Mouse (Mus musculus) limb, embryonic 11.5 days (tissue): ENCODE measurements around the gene Gm47289. TPM values are rescaled to one million over a fixed set of nuclear protein-coding genes. Genes with fewer than 3 reads are reported as not detected.

Experiments
- ATAC-seq: fragments of 200-750 bp; cut with Nextera tagmentation; 2 replicates; pipeline ENCODE4 v1.8.0; 2017; ENCODE audit warnings: low read depth; ENCODE audit not compliant: insufficient number of reproducible peaks, low FRiP score, low TSS enrichment
- DNase-seq: peaks from one replicate; pipeline ENCODE4 v3.0.0-alpha.2; 2015; ENCODE audit warnings: low spot score
- H3K27ac ChIP-seq: fragments of 300-500 bp; sonication (generic); replicated peaks from 2 replicates; pipeline ENCODE4 v1.5.1; 2014; ENCODE audit warnings: low read depth, mild to moderate bottlenecking, low read length
- H3K27me3 ChIP-seq: fragments of 300-500 bp; sonication (generic); 2 replicates; pipeline ENCODE4 v1.6.1; 2014; ENCODE audit warnings: mild to moderate bottlenecking, low read length, mixed read lengths; ENCODE audit not compliant: control insufficient read depth, insufficient read depth
- H3K36me3 ChIP-seq: fragments of 300-500 bp; sonication (generic); 2 replicates; pipeline ENCODE4 v1.6.1; 2014; ENCODE audit warnings: mild to moderate bottlenecking, low read length, moderate library complexity, mixed read lengths; ENCODE audit not compliant: control insufficient read depth, insufficient read depth
- H3K4me1 ChIP-seq: fragments of 300-500 bp; sonication (generic); 2 replicates; pipeline ENCODE4 v1.6.1; 2014; ENCODE audit warnings: low read length, mixed read lengths; ENCODE audit not compliant: control insufficient read depth, insufficient read depth
- H3K4me2 ChIP-seq: fragments of 300-500 bp; sonication (generic); 2 replicates; pipeline ENCODE4 v1.6.1; 2014; ENCODE audit warnings: low read depth, mild to moderate bottlenecking, moderate library complexity; ENCODE audit not compliant: severe bottlenecking
- H3K4me3 ChIP-seq: fragments of 300-500 bp; sonication (generic); 2 replicates; pipeline ENCODE4 v1.5.1; 2014; ENCODE audit warnings: low read depth, low read length
- H3K9ac ChIP-seq: fragments of 300-500 bp; sonication (generic); 2 replicates; pipeline ENCODE4 v1.6.1; 2014; ENCODE audit warnings: mild to moderate bottlenecking, low read length
- H3K9me3 ChIP-seq: fragments of 300-500 bp; sonication (generic); 2 replicates; pipeline ENCODE4 v1.6.1; 2016; ENCODE audit warnings: low read length; ENCODE audit not compliant: control insufficient read depth
- WGBS: fragments of 180-500 bp; shearing (Covaris S2); extraction: QIAGEN DNeasy Blood & Tissue Kit; methylation state at CpG from one replicate; pipeline ENCODE4 v1.1.7; 2014; 5-methylcytosine and 5-hydroxymethylcytosine counted together
- polyA plus RNA-seq: library from polyadenylated mRNA; unstranded; fragments of >200 nt; fragmentation: Nextera tagmentation; extraction: Ambion mirVana; gene quantifications from 2 replicates; pipeline ENCODE4 v1.2.1, GENCODE M21; 2014

Gm47289 gene
- polyA plus RNA-seq, 1 experiment from 2014 or later: not detected

GRCm38 (mm10) chr9:119151751-119152150 lies 7.2 kb upstream of the Gm47289 start:
- Histone ChIP-seq H3K4me1 (no peaks in the 10 kb centered on the region), H3K4me3 (no peak overlapping the region), H3K4me2 (no peak overlapping the region), H3K27me3 (0 out of 2 replicates have a peak, but pooled peaks cover 6% of the 10 kb centered on the region), H3K27ac (no peak overlapping the region), H3K9ac (no peak overlapping the region), H3K9me3 (no peaks in the 10 kb centered on the region), H3K36me3 (no peaks in the 10 kb centered on the region)
- no peak for ATAC-seq
- WGBS: 84% methylated on average over 2 of the region's 2 CpGs
- DNase-seq: no peak

- no peak for DNase-seq
- WGBS: 79% methylated on average over 8 of the region's 8 CpGs
- Histone ChIP-seq H3K9me3 (no peaks in the 10 kb centered on the region), H3K27ac (no peak overlapping the region), H3K9ac (no peak overlapping the region), H3K27me3 (0 out of 2 replicates have a peak, but pooled peaks cover 6% of the 10 kb centered on the region), H3K36me3 (no peaks in the 10 kb centered on the region), H3K4me2 (no peak overlapping the region), H3K4me3 (no peak overlapping the region), H3K4me1 (no peaks in the 10 kb centered on the region)
- no peak for ATAC-seq
Observed at GRCm38 (mm10) chr9:119155416-119155815, 3.5 kb upstream of the Gm47289 start.

GRCm38 (mm10) chr9:119155826-119156225 lies 3.1 kb upstream of the Gm47289 start:
- ATAC-seq: no peak
- H3K4me1 ChIP-seq: no peaks in the 10 kb centered on the region
- no peaks in the 10 kb centered on the region for H3K36me3 ChIP-seq
- H3K27me3 ChIP-seq: 0 out of 2 replicates have a peak, but pooled peaks cover 6% of the 10 kb centered on the region
- DNase-seq: no peak
- WGBS: 54% methylated on average over 7 of the region's 7 CpGs
- no peak overlapping the region for H3K27ac ChIP-seq
- H3K9me3 ChIP-seq: no peaks in the 10 kb centered on the region
- no peak overlapping the region for H3K4me3 ChIP-seq
- H3K9ac ChIP-seq: no peak overlapping the region
- H3K4me2 ChIP-seq: no peak overlapping the region

- 1% methylated on average over 65 of the region's 65 CpGs for WGBS
Observed at GRCm38 (mm10) chr9:119156278-119157201, 2.4 kb upstream of the Gm47289 start, which contains the start of gene Acaa1b. Gene Acaa1b (minus strand): TSS chr9:119157093.

GRCm38 (mm10) chr9:119160689-119161088 lies 1.7 kb downstream of the Gm47289 start:
- H3K27me3 ChIP-seq: 0 out of 2 replicates have a peak, but pooled peaks cover 4% of the 10 kb centered on the region
- H3K27ac ChIP-seq: no peak overlapping the region
- no peak overlapping the region for H3K9ac ChIP-seq
- H3K4me2 ChIP-seq: no peak overlapping the region
- no peaks in the 10 kb centered on the region for H3K36me3 ChIP-seq
- WGBS: 88% methylated on average over 3 of the region's 3 CpGs
- no peak for DNase-seq
- no peak overlapping the region for H3K4me3 ChIP-seq
- ATAC-seq: no peak
- no peaks in the 10 kb centered on the region for H3K4me1 ChIP-seq
- no peaks in the 10 kb centered on the region for H3K9me3 ChIP-seq

More at GRCm38 (mm10) chr9:119156278-119157201, 2.4 kb upstream of the Gm47289 start, which contains the start of gene Acaa1b:
- no peaks in the 10 kb centered on the region for H3K36me3 ChIP-seq
- no peak within 1 kb of the TSS for H3K27ac ChIP-seq
- no peak within 1 kb of the TSS for H3K9ac ChIP-seq
- ATAC-seq (peak; percentile 73), DNase-seq (peak; percentile 87)
- peak within 1 kb of the TSS; percentile 61 for H3K4me2 ChIP-seq
- H3K4me3 ChIP-seq: peak within 1 kb of the TSS; percentile 41
- H3K9me3 ChIP-seq: no peaks in the 10 kb centered on the region
- H3K27me3 ChIP-seq: 0 out of 2 replicates have a peak, but pooled peaks cover 6% of the 10 kb centered on the region
- no peaks in the 10 kb centered on the region for H3K4me1 ChIP-seq

GRCm38 (mm10) chr9:119164743-119165142 lies 5.8 kb downstream of the Gm47289 start:
- H3K27me3 ChIP-seq: no peaks in the 10 kb centered on the region
- H3K4me2 ChIP-seq: no peak overlapping the region
- DNase-seq: no peak
- no peaks in the 10 kb centered on the region for H3K36me3 ChIP-seq
- H3K4me3 ChIP-seq: no peak overlapping the region
- H3K9ac ChIP-seq: no peak overlapping the region
- 83% methylated on average over 7 of the region's 7 CpGs for WGBS
- no peaks in the 10 kb centered on the region for H3K9me3 ChIP-seq
- no peaks in the 10 kb centered on the region for H3K4me1 ChIP-seq
- no peak for ATAC-seq
- H3K27ac ChIP-seq: no peak overlapping the region

- Histone ChIP-seq H3K9ac (no peak overlapping the region), H3K4me2 (no peak overlapping the region), H3K9me3 (no peaks in the 10 kb centered on the region), H3K36me3 (no peaks in the 10 kb centered on the region), H3K27me3 (no peaks in the 10 kb centered on the region), H3K27ac (no peak overlapping the region), H3K4me1 (no peaks in the 10 kb centered on the region), H3K4me3 (no peak overlapping the region)
- no peak for ATAC-seq
- DNase-seq: no peak
- 91% methylated on average over 6 of the region's 6 CpGs for WGBS
Observed at GRCm38 (mm10) chr9:119165548-119165947, 6.6 kb downstream of the Gm47289 start.

GRCm38 (mm10) chr9:119167608-119168007 lies 8.6 kb downstream of the Gm47289 start:
- H3K4me3 ChIP-seq: no peak overlapping the region
- no peak overlapping the region for H3K4me2 ChIP-seq
- no peaks in the 10 kb centered on the region for H3K27me3 ChIP-seq
- ATAC-seq (no peak), DNase-seq (no peak)
- H3K4me1 ChIP-seq: no peaks in the 10 kb centered on the region
- H3K27ac ChIP-seq: no peak overlapping the region
- 97% methylated on average over 2 of the region's 2 CpGs for WGBS
- H3K9ac ChIP-seq: no peak overlapping the region
- no peaks in the 10 kb centered on the region for H3K36me3 ChIP-seq
- no peaks in the 10 kb centered on the region for H3K9me3 ChIP-seq
